In genomic region chr6:127104396-127105029, GRCm38 (mm10) we compare ENCODE assay signal across 23 mouse cellular contexts. TPM values are rescaled to one million over a fixed set of nuclear protein-coding genes. Genes with fewer than 3 reads are reported as not detected.
DNase-seq lines count a peak whose midpoint lies in the region; ATAC-seq and TF ChIP-seq lines count a peak whose summit lies in the region.
"Had no signal": no experiment of that assay in that cellular context is flagged by ENCODE, and none has a peak within 500 bp of the region (broad histone marks: within the 10 kb centered on the region; RNA-seq: fewer than 3 reads in every experiment).

No protein-coding gene starts in this region.

- DNase-seq in adrenal gland, adult 2 months: peak; percentile 23
- DNase-seq in adrenal gland, adult 8-10 months: no peak
- DNase-seq in heart, postnatal 25 days (ENCODE audit: low spot score): no peak
- DNase-seq in ES-E14 (ENCODE audit: low read depth, low spot score): no peak
- DNase-seq in kidney, adult 8-10 months: no peak
- DNase-seq: cerebellum, adult 11-12 months; cerebellum, adult 9-10 months; kidney, adult 11 months had no signal

- H3K36me3 ChIP-seq in heart, embryonic 12.5 days: peaks cover 24% of the 10 kb centered on the region
- H3K36me3 ChIP-seq in ES-E14 (ENCODE audit: control insufficient read depth, insufficient read depth, low read length, poor library complexity, severe bottlenecking): peaks cover 16% of the 10 kb centered on the region

- H3K27ac ChIP-seq in heart, embryonic 12.5 days (ENCODE audit: poor library complexity, severe bottlenecking): no peak overlapping the region
- H3K27ac ChIP-seq in ES-E14 (ENCODE audit: insufficient read depth, low read depth, low read length, poor library complexity, severe bottlenecking): peak overlapping the region; percentile 55; the same call in 1 of the 2 replicates
- H3K27ac ChIP-seq: embryonic facial prominence, embryonic 13.5 days; forebrain, embryonic 12.5 days; heart, embryonic 13.5 days; hindbrain, embryonic 13.5 days; hindbrain, postnatal 0 days had no signal

- no peaks in the 10 kb centered on the region for H3K27me3 ChIP-seq in heart, embryonic 12.5 days (replicated peaks)
- H3K27me3 ChIP-seq: embryonic facial prominence, embryonic 13.5 days; forebrain, embryonic 12.5 days; heart, embryonic 13.5 days; hindbrain, embryonic 13.5 days had no signal

- no peak for ATAC-seq in heart, embryonic 12.5 days (ENCODE audit: insufficient number of reproducible peaks, low FRiP score)
- ATAC-seq in monocyte, adult 5-6 weeks (replicated peaks; ENCODE audit: insufficient number of reproducible peaks, low FRiP score, low TSS enrichment, poor library complexity, severe bottlenecking): no peak
- ATAC-seq: forebrain, embryonic 16.5 days; hindbrain, postnatal 0 days had no signal

- peaks cover 17% of the 10 kb centered on the region for H3K4me1 ChIP-seq in heart, embryonic 12.5 days (replicated peaks)
- H3K4me1 ChIP-seq in ES-E14 (ENCODE audit: control insufficient read depth in 2 of 2, insufficient read depth in 2 of 2, low read length in 2 of 2, poor library complexity in 1 of 2): peaks cover 4 to 15% of the 10 kb centered on the region in 2 experiments; a peak in 3 of 4 replicates

- no peak overlapping the region for H3K4me3 ChIP-seq in heart, embryonic 12.5 days
- no peak overlapping the region; a peak in 1 of 4 replicates for H3K4me3 ChIP-seq in ES-E14 (ENCODE audit: insufficient read depth in 1 of 2, low read depth in 1 of 2, low read length in 2 of 2, poor library complexity in 1 of 2, severe bottlenecking in 1 of 2)
- H3K4me3 ChIP-seq: embryonic facial prominence, embryonic 13.5 days; forebrain, embryonic 12.5 days; heart, embryonic 13.5 days; hindbrain, embryonic 13.5 days had no signal

- in situ Hi-C loops in ES-E14 (cut with MboI; ENCODE audit: low sequenced_read_pairs in 2 of 2, unreplicated experiment in 2 of 2): loop anchor here in 1 of 2 experiments (10.0 kb wide), 1 partner anchor 160 kb away; no protein-coding TSS in a partner anchor

- intact Hi-C loops in heart, postnatal 25 days (cut with DNase I): no loop called here

- H3K9ac ChIP-seq in heart, embryonic 12.5 days: 0 out of 2 replicates have a peak overlapping the region, but pooled peaks have one; percentile 9
- H3K9ac ChIP-seq in ES-E14 (ENCODE audit: insufficient read depth, low read depth, low read length, poor library complexity, severe bottlenecking): peak overlapping the region; percentile 53; the same call in 1 of the 2 replicates
- H3K9ac ChIP-seq: embryonic facial prominence, embryonic 13.5 days; forebrain, embryonic 12.5 days; heart, embryonic 13.5 days; hindbrain, embryonic 13.5 days had no signal

- no peaks in the 10 kb centered on the region for H3K9me3 ChIP-seq in heart, embryonic 12.5 days (replicated peaks)
- H3K9me3 ChIP-seq in ES-E14 (ENCODE audit: control insufficient read depth, insufficient read depth, low read depth, low read length): no peaks in the 10 kb centered on the region
- H3K9me3 ChIP-seq: embryonic facial prominence, embryonic 13.5 days; forebrain, embryonic 12.5 days; heart, embryonic 13.5 days; hindbrain, embryonic 13.5 days had no signal

- no peak overlapping the region for H3K4me2 ChIP-seq in heart, embryonic 12.5 days
- H3K4me2 ChIP-seq: embryonic facial prominence, embryonic 13.5 days; forebrain, embryonic 12.5 days; heart, embryonic 13.5 days; hindbrain, embryonic 13.5 days had no signal

- WGBS in heart, embryonic 12.5 days: 71% methylated on average over 7 of the region's 7 CpGs

TF ChIP-seq in ES-E14, 5 proteins besides CTCF, POLR2A, EP300 and RAD21:
- TF ChIP-seq ZNF384 (IDR thresholded peaks at IDR 0.05; ENCODE audit: low read depth, low read length): no peak
- TF ChIP-seq MAFK (IDR thresholded peaks at IDR 0.05; ENCODE audit: insufficient read depth, low read depth, low read length): no peak
- no peak for TF ChIP-seq ZC3H11A (IDR thresholded peaks at IDR 0.05; ENCODE audit: borderline replicate concordance, low read depth, low read length)
- no peak for TF ChIP-seq CHD2 (IDR thresholded peaks at IDR 0.05; ENCODE audit: low read depth, low read length)
- no peak for TF ChIP-seq HCFC1 (IDR thresholded peaks at IDR 0.05; ENCODE audit: borderline replicate concordance, insufficient read depth, low read length)

RNA-seq across cellular contexts. Expression of gene Tigar, which starts 4.8 kb away (rescaled TPM):
- total RNA-seq in adrenal gland, adult 2 months (2021): 10 to 100 TPM; 13.2 to 21.9 TPM
- polyA plus RNA-seq in adrenal gland, adult 2 months (2012; rRNA removed): 2.2 and 3.0 TPM in 2 replicates
- total RNA-seq in adrenal gland, adult 8-10 months (2022): 10 to 100 TPM; 17.6 to 25.7 (median 22.0) TPM
- 9.1 and 9.2 TPM in 2 replicates for polyA plus RNA-seq in heart, embryonic 12.5 days (2016; fragmentation: Nextera tagmentation; extraction: Ambion mirVana)
- total RNA-seq in heart, postnatal 25 days (2021): 10 to 100 TPM; 41.9 to 50.4 TPM
- 19.7 and 22.9 TPM in 2 replicates for total RNA-seq in ES-E14 (2012; rRNA removed)
- 3.1 to 8.6 TPM (median 4.5 TPM) in 3 replicates for total RNA-seq in monocyte, adult 5-6 weeks (2017)

RNA-seq across cellular contexts. Expression of gene Fgf23, which starts 31.8 kb away (rescaled TPM):
- not detected for total RNA-seq in adrenal gland, adult 2 months (2021)
- not detected in 2 replicates for polyA plus RNA-seq in adrenal gland, adult 2 months (2012; rRNA removed)
- total RNA-seq in adrenal gland, adult 8-10 months (2022): not detected
- 0.27 and 0.40 TPM in 2 replicates for polyA plus RNA-seq in heart, embryonic 12.5 days (2016; fragmentation: Nextera tagmentation; extraction: Ambion mirVana)
- total RNA-seq in heart, postnatal 25 days (2021): not detected
- 0.26 TPM in 1 of 2 replicates, not detected in the other for total RNA-seq in ES-E14 (2012; rRNA removed)
- not detected in 3 replicates for total RNA-seq in monocyte, adult 5-6 weeks (2017)
- total RNA-seq: adrenal gland, adult 18-20 months; adrenal gland, postnatal 4 days; gastrocnemius, postnatal 36 days; heart, adult 18-20 months; MEL had no signal
- polyA plus RNA-seq: C2C12; hindbrain, embryonic 13.5 days; intestine, embryonic 14.5 days had no signal

RNA-seq across cellular contexts. Expression of gene Ccnd2, which starts 47.5 kb away (rescaled TPM):
- total RNA-seq in adrenal gland, adult 2 months (2021): 100 to 1,000 TPM; 481 to 519 TPM
- 76.2 and 127 TPM in 2 replicates for polyA plus RNA-seq in adrenal gland, adult 2 months (2012; rRNA removed)
- 100 to 1,000 TPM; 550 to 578 (median 567) TPM for total RNA-seq in adrenal gland, adult 8-10 months (2022)
- 650 and 669 TPM in 2 replicates for polyA plus RNA-seq in heart, embryonic 12.5 days (2016; fragmentation: Nextera tagmentation; extraction: Ambion mirVana)
- 100 to 1,000 TPM; 155 to 157 TPM for total RNA-seq in heart, postnatal 25 days (2021)
- total RNA-seq in ES-E14 (2012; rRNA removed): 8.0 and 10.1 TPM in 2 replicates
- total RNA-seq in monocyte, adult 5-6 weeks (2017): 30.4 to 97.0 TPM (median 61.4 TPM) in 3 replicates
